Mouse (Mus musculus) midbrain, postnatal 0 days (tissue): ENCODE data around the gene Ugt1a9. TPM values are rescaled to one million over a fixed set of nuclear protein-coding genes. Genes with fewer than 3 reads are reported as not detected.
A peak's percentile ranks its signal among the peaks of the same experiment; 100 is the strongest.
"Not testable (repeated sequence)": the region's sequence is repeated elsewhere in the genome, so short reads cannot be mapped to it uniquely, and the experiment has no call there.

ENCODE experiments used
- ATAC-seq: fragments of 200-750 bp; cut with Nextera tagmentation; 2 replicates; pipeline ENCODE4 v1.8.0; 2017; ENCODE audit warnings: moderate number of reproducible peaks, mild to moderate bottlenecking, moderate TSS enrichment, moderate library complexity; ENCODE audit not compliant: low FRiP score
- DNase-seq: peaks from one replicate; pipeline ENCODE4 v3.0.0-alpha.2; 2015; ENCODE audit warnings: low spot score
- H3K27ac ChIP-seq: fragments of 300-500 bp; sonication (generic); 2 replicates; pipeline ENCODE4 v1.5.1; 2014; ENCODE audit warnings: low read depth, mild to moderate bottlenecking, low read length, mixed read lengths
- H3K27me3 ChIP-seq: fragments of 300-500 bp; sonication (generic); 2 replicates; pipeline ENCODE4 v1.6.1; 2014; ENCODE audit warnings: low read length, control low read depth, mixed read lengths; ENCODE audit not compliant: insufficient read depth
- H3K36me3 ChIP-seq: fragments of 300-500 bp; sonication (generic); 2 replicates; pipeline ENCODE4 v1.6.1; 2014; ENCODE audit warnings: low read length, control low read depth, mixed read lengths; ENCODE audit not compliant: insufficient read depth
- H3K4me1 ChIP-seq: fragments of 300-500 bp; sonication (generic); 2 replicates; pipeline ENCODE4 v1.6.1; 2014; ENCODE audit warnings: mild to moderate bottlenecking, control low read depth, antibody characterized with exemption, low read length, mixed read lengths; ENCODE audit not compliant: insufficient read depth
- H3K4me2 ChIP-seq: fragments of 300-500 bp; sonication (generic); 2 replicates; pipeline ENCODE4 v1.6.1; 2014; ENCODE audit warnings: low read depth, mild to moderate bottlenecking, low read length, mixed read lengths; ENCODE audit not compliant: poor library complexity, severe bottlenecking
- H3K4me3 ChIP-seq: fragments of 300-500 bp; sonication (generic); 2 replicates; pipeline ENCODE4 v1.5.1; 2014; ENCODE audit warnings: low read depth, mild to moderate bottlenecking, low read length, moderate library complexity
- H3K9ac ChIP-seq: fragments of 300-500 bp; sonication (generic); replicated peaks from 2 replicates; pipeline ENCODE4 v1.6.1; 2014; ENCODE audit warnings: mild to moderate bottlenecking, low read length, moderate library complexity, mixed read lengths; ENCODE audit not compliant: poor library complexity, severe bottlenecking
- H3K9me3 ChIP-seq: fragments of 300-500 bp; sonication (generic); 2 replicates; pipeline ENCODE4 v1.6.1; 2016; ENCODE audit warnings: low read length, control low read depth
- CTCF ChIP-seq: IDR thresholded peaks from 2 replicates; pipeline ENCODE4 v1.5.1; 2016; ENCODE audit warnings: antibody characterized with exemption, mild to moderate bottlenecking
- WGBS: fragments of 180-500 bp; shearing (Covaris S2); extraction: QIAGEN DNeasy Blood & Tissue Kit; methylation state at CpG from one replicate; pipeline ENCODE4 v1.1.7; 2014; 5-methylcytosine and 5-hydroxymethylcytosine counted together
- polyA plus RNA-seq: library from polyadenylated mRNA; unstranded; fragments of >200 nt; fragmentation: Nextera tagmentation; extraction: Ambion mirVana; gene quantifications from 2 replicates; pipeline ENCODE4 v1.2.1, GENCODE M21; 2015
- total RNA-seq: library from RNA; depleted of rRNA; stranded (reverse); fragments of >200 nt; gene quantifications from 2 replicates; pipeline ENCODE4 v1.2.3, GENCODE M21; 2014

Gene Ugt1a9
- total and polyA plus RNA-seq, 2 experiments from 2014 or later = not detected

GRCm38 (mm10) chr1:88121521-88121920, 50.9 kb downstream of the Ugt1a9 start:
- H3K4me1 ChIP-seq, H3K9ac ChIP-seq, H3K4me3 ChIP-seq, ATAC-seq, H3K36me3 ChIP-seq, DNase-seq, H3K27me3 ChIP-seq, H3K4me2 ChIP-seq, H3K9me3 ChIP-seq, H3K27ac ChIP-seq: not testable (repeated sequence)
- whole genome bisulfite sequencing = no CpG with 5 or more reads among the region's 1 CpGs
- TF ChIP-seq CTCF = peak; percentile 38

DNA sequence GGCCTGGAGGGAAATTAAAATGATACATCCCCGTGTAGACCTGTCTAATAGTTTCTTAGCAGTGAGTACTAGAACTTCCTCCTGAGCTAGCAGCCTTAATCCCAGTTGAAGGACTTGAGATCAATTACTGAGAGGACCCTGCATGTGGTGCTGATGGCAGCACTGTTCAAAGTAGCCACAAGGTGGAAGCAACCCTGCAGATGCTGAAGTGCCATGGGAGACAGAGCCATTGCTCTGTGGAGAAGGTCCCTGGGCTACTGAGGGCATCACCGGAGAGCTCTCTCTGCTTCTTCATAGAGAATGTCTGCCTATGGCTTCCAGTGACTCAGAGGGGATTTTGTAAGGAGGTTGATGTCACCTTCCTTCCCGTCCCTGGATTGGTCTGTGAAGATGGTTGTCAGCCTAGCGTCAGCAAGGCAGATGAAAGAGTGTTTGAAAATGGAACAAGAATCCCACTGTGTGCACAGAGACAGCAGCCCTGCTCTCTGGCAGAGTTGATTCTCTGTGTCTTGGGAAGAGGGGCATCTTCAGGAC, 55.3 kb downstream of the Ugt1a9 start:
- not testable (repeated sequence) for DNase-seq, H3K4me1 ChIP-seq, H3K27ac ChIP-seq, H3K9me3 ChIP-seq, H3K4me3 ChIP-seq, H3K27me3 ChIP-seq, H3K4me2 ChIP-seq, H3K9ac ChIP-seq, ATAC-seq, H3K36me3 ChIP-seq
- TF ChIP-seq CTCF = peak; percentile 50
- WGBS = 71% methylated on average over 4 of the region's 4 CpGs

GRCm38 (mm10) chr1:88129091-88129490, 58.5 kb downstream of the Ugt1a9 start:
- 91% methylated on average over 2 of the region's 2 CpGs for WGBS
- H3K9me3 ChIP-seq, H3K36me3 ChIP-seq, H3K4me1 ChIP-seq, H3K4me3 ChIP-seq, H3K27me3 ChIP-seq, H3K9ac ChIP-seq, H3K4me2 ChIP-seq, H3K27ac ChIP-seq, DNase-seq, ATAC-seq: not testable (repeated sequence)

DNA sequence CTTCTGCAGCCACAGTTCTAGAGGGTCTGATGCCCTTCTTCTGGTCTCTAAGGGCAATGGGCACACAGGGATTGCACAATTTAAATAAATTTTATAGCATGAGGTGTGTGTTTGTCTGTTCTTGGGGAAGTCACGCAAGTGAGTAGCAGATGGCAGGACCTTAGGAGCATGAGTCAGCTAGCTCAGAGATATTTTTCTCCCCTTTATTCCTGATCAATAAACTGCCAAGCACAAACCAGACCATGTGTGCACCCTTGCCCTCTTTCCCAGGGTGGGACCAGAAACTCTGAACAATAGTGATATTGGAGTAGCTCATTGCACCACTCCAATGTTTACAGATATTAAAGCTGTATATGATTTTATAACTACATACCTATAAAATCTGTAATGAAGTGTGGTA, 59.6 kb downstream of the Ugt1a9 start:
- not testable (repeated sequence) for H3K27me3 ChIP-seq, H3K27ac ChIP-seq, H3K9ac ChIP-seq, H3K4me3 ChIP-seq, H3K36me3 ChIP-seq, DNase-seq, ATAC-seq, H3K9me3 ChIP-seq, H3K4me2 ChIP-seq, H3K4me1 ChIP-seq
- 94% methylated on average over 1 of the region's 1 CpGs for WGBS

DNA sequence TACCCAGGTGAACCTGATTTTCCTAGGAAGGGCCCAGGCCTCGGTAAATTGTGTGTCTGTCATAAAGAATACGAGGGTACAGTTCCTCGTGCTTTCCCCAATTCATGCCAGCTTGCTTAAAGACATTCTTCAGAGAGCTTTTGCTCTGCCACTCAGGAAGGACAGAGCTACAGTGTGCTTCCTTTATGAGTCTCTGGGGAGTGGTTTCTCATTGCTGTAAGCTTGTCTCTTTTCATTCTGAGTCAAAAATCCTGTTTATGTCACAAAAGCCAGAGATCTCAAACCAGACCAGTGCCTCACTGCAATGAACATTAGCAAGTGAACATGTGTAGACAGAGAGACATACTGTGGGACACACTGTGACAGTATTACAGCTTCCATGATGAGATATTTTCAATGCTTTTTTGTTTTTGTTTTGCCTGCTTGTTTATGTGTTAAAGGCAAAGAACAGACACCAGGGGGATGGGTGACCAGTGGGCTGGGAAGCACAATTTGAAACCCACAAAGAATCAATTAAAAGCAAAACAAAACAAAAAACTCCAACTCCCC, 63.4 kb downstream of the Ugt1a9 start:
- ATAC-seq = peak; percentile 20; the same call in 1 of the 2 replicates
- no peaks in the 10 kb centered on the region for H3K27me3 ChIP-seq
- 50% methylated on average over 3 of the region's 3 CpGs for WGBS

DNA sequence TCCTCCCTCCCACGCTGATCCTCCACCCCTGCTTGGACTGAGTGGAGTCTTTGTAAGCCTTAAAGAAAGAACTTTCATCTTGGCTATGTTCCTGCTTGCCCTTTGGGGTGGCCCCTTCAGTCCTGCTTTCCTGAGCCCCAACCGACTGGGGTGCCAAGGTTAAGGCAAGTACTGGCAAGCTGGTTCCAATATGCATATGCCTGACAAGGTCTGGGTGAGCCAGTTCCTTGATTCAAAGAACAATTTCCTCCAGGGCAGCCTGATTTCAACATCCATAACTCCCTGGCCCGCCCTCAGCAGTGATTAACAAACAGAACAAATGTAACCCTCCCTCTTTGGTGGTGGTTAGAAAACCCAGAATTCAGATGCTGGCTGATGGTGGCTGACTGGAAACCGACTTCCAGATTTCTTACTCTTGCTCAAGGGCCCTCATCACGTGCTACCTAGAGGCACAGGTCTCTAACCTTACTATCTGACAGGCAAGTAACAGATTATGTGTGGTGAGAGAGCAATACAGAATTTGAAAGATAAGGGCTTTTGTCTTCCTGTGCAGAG, 63.9 kb downstream of the Ugt1a9 start, which contains the start of gene Ugt1a6a:
Ugt1a6a (plus strand) TSS at position 353 of the 555 bp plus-strand sequence.
- WGBS = 41% methylated on average over 5 of the region's 5 CpGs

More for the DNA sequence above, 63.4 kb downstream of the Ugt1a9 start:
- no peak for TF ChIP-seq CTCF
- no peak overlapping the region for H3K4me2 ChIP-seq
- H3K4me3 ChIP-seq = no peak overlapping the region
- DNase-seq = peak; percentile 47
- no peak overlapping the region for H3K9ac ChIP-seq
- H3K36me3 ChIP-seq = no peaks in the 10 kb centered on the region
- H3K4me1 ChIP-seq = no peaks in the 10 kb centered on the region
- peak overlapping the region; percentile 51; the same call in 1 of the 2 replicates for H3K27ac ChIP-seq
- H3K9me3 ChIP-seq = no peaks in the 10 kb centered on the region

DNA sequence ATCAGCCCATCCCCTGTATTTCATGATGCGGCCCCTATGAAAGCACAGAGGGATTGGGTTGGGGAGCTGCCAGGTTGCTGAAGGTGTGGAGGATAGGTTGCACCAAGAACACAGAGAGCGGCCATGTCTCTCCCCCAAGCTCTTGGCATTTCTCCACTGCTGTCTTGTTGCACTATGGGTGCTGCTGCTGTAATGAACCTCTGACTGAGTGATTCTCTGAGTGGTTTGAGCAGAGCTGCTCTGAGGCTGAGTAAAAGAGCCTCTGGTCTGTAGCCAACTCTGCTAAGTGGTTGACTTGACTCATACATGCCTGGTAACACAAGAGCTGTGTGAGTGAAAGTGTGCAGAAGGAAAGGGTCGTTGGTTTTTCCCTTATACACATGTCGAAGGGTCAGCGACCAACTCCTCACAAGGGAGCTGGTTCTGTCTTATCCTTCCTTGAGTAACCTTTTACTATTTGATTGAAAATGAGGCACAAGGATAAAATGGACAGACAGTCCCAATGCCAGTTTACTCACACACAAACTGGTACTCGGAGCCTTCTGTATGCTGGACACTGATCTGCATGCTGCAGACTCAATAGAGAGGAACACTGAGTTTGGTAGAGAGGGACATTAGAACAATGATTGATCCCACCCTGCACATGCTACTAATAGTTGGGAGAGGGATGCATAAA, 64.8 kb downstream of the Ugt1a9 start:
- ATAC-seq, H3K27ac ChIP-seq, H3K9ac ChIP-seq, H3K36me3 ChIP-seq, H3K4me2 ChIP-seq, H3K9me3 ChIP-seq, H3K27me3 ChIP-seq, DNase-seq, H3K4me3 ChIP-seq, H3K4me1 ChIP-seq: not testable (repeated sequence)
- WGBS = 91% methylated on average over 5 of the region's 6 CpGs

More for the DNA sequence above, 63.9 kb downstream of the Ugt1a9 start, which contains the start of gene Ugt1a6a:
- DNase-seq (peak; percentile 66), ATAC-seq (peak; percentile 81)
- H3K27ac ChIP-seq = peak within 1 kb of the TSS; percentile 51; the same call in 1 of the 2 replicates
- H3K27me3 ChIP-seq, H3K36me3 ChIP-seq, H3K4me1 ChIP-seq, H3K4me2 ChIP-seq, H3K9ac ChIP-seq, H3K4me3 ChIP-seq, H3K9me3 ChIP-seq: not testable (repeated sequence)
